Mouse (Mus musculus) C2C12 (cell line): ENCODE data around the gene Thrap3.

ENCODE experiments used
- CEBPB ChIP-seq: IDR thresholded peaks from one replicate; pipeline ENCODE4 v1.6.1; 2011; ENCODE audit warnings: low read depth, mild to moderate bottlenecking, control low read depth, moderate library complexity
- CTCF ChIP-seq: IDR thresholded peaks from one replicate; pipeline ENCODE4 v1.5.1; 2011; ENCODE audit not compliant: control insufficient read depth, insufficient read depth, insufficient read length
- MAX ChIP-seq: IDR thresholded peaks from one replicate; pipeline ENCODE4 v1.6.1; 2011; ENCODE audit warnings: mild to moderate bottlenecking, control low read depth
- MYOD1 ChIP-seq: IDR thresholded peaks from one replicate; pipeline ENCODE4 v1.6.1; 2011; ENCODE audit warnings: low read depth; ENCODE audit not compliant: control insufficient read depth, insufficient read length
- USF1 ChIP-seq: IDR thresholded peaks from one replicate; pipeline ENCODE4 v1.6.1; 2011; ENCODE audit warnings: low read depth, mild to moderate bottlenecking, control low read depth, moderate library complexity

- TF ChIP-seq CTCF (no peak), USF1 (no peak), CEBPB (no peak), MYOD1 (no peak), MAX (no peak)
Observed at GRCm38 (mm10) chr4:126120506-126120905, 82.1 kb downstream of the Thrap3 start.
